Mouse (Mus musculus): ENCODE measurements around the gene Hyal2. TPM values are rescaled to one million over a fixed set of nuclear protein-coding genes. Genes with fewer than 3 reads are reported as not detected.

Gene Hyal2
- polyA plus RNA-seq, 1 experiment, result 34.2 TPM

DNA sequence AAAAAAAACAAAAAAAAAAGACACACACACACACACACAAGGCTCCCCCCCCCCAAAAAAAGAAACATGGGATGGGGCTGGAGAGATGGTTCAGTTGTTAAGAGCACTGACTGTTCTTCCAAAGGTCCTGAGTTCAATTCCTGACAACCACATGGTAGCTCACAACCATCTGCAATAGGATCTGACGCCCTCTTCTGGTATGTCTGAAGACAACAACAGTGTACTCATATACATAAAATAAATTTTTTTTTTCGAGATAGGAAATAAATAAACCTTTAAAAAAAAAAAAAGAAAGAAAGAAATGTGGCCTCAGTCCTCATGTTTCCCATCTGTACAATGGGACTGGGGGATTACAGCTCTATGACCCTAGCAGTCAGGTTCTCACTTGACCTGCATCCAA lies 49.7 kb downstream of the Hyal2 start:
- Histone ChIP-seq H3K36me3 (ENCODE audit: control insufficient read depth, insufficient read depth) (peaks cover 22% of the 10 kb centered on the region), H3K4me2 (ENCODE audit: low read depth) (no peak overlapping the region), H3K4me3 (no peak overlapping the region), H3K27me3 (ENCODE audit: control insufficient read depth, insufficient read depth, insufficient read length) (no peaks in the 10 kb centered on the region), H3ac (ENCODE audit: control insufficient read depth, insufficient read length) (no peak overlapping the region), H3K79me2 (ENCODE audit: control insufficient read depth, insufficient read depth) (peaks cover 5% of the 10 kb centered on the region)
- TF ChIP-seq USF1 (IDR thresholded peaks at IDR 0.05; ENCODE audit: low read depth), result no peak
- no peak for TF ChIP-seq SRF (IDR thresholded peaks at IDR 0.05; ENCODE audit: control insufficient read depth, insufficient read length, low read depth)
- TF ChIP-seq POLR2AphosphoS2 (IDR thresholded peaks at IDR 0.05; ENCODE audit: insufficient read length, low read depth), result no peak

DNA sequence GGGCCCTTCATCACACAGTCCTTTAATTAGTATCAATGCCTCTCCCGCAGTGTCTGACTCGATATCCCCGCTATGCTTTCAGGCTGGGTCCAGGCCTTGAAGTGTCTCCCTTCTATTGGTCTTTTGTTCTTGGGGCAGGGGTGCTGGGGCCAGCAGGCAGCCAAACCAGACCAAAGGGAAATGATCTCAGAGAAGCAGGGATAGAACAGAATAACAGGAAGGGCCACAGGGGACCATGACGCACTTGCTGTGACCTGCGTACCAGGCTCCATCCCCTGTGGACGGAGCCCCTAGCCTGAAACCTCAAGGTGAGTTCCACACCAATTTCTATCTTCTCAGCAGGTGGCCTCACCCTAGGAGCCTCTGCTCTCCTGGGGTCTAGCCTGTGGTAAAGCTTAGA lies 50.4 kb downstream of the Hyal2 start:
- no peak overlapping the region for H3ac ChIP-seq (ENCODE audit: control insufficient read depth, insufficient read length)
- H3K36me3 ChIP-seq (ENCODE audit: control insufficient read depth, insufficient read depth), result peaks cover 23% of the 10 kb centered on the region
- no peak overlapping the region for H3K4me3 ChIP-seq
- no peaks in the 10 kb centered on the region for H3K27me3 ChIP-seq (ENCODE audit: control insufficient read depth, insufficient read depth, insufficient read length)
- TF ChIP-seq E2F4 (IDR thresholded peaks at IDR 0.05; ENCODE audit: insufficient read depth), result no peak
- no peak for TF ChIP-seq USF1 (IDR thresholded peaks at IDR 0.05; ENCODE audit: low read depth)
- TF ChIP-seq TCF12 (IDR thresholded peaks at IDR 0.05; ENCODE audit: insufficient read depth, poor library complexity, severe bottlenecking), result no peak
- no peak overlapping the region for H3K4me2 ChIP-seq (ENCODE audit: low read depth)
- H3K79me2 ChIP-seq (ENCODE audit: control insufficient read depth, insufficient read depth), result peaks cover 11% of the 10 kb centered on the region

DNA sequence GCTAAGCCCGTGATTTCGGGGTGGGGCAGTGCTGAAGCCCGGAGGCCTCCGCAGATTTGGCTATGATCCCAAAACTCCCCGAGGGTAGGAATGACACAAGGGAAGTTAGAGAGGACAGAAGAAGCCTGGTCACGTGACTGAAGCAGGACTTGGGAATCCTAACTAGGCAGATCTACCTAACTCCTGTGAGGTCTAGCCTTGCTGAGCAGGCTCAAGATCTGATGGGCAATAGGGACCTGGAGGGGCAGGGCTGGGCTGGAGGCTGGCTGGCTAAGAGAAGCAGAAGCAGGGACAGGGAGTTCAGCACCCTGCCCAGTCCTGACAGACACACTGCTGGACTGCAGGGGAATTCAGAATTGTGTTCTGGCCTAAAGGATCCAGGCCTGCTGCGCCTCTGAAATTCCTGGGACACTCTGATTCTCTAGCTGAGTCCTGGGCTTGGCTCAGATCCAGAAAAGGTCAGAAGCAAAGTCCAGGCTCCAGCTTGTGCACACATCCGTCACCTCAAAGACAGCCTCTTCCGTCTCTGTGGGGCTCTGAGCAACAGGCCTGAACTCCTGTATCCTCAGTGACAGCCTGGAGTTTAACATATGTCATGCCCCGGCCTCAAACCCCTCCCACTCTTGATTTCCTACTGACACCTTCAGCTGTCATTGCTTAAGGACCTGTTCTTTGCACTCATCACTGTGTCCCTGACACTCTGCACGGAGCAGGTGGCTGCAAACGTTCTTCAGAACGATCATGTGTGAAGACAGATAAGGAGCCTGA lies 51.2 kb downstream of the Hyal2 start:
- no peaks in the 10 kb centered on the region for H3K27me3 ChIP-seq (ENCODE audit: control insufficient read depth, insufficient read depth, insufficient read length)
- peak overlapping the region; percentile 15 for H3K4me2 ChIP-seq (ENCODE audit: low read depth)
- TF ChIP-seq USF1 (IDR thresholded peaks at IDR 0.05; ENCODE audit: low read depth) (peak; percentile 39), MAX (IDR thresholded peaks at IDR 0.05; ENCODE audit: low read depth) (no peak), MYOD1 (IDR thresholded peaks at IDR 0.05; ENCODE audit: control insufficient read depth in 1 of 3, insufficient read length in 2 of 3, low read depth in 2 of 3) (no peak)
- H3K79me2 ChIP-seq (ENCODE audit: control insufficient read depth, insufficient read depth), result peaks cover 20% of the 10 kb centered on the region
- H3K4me3 ChIP-seq, result no peak overlapping the region
- no peak overlapping the region for H3ac ChIP-seq (ENCODE audit: control insufficient read depth, insufficient read length)
- peaks cover 29% of the 10 kb centered on the region for H3K36me3 ChIP-seq (ENCODE audit: control insufficient read depth, insufficient read depth)

DNA sequence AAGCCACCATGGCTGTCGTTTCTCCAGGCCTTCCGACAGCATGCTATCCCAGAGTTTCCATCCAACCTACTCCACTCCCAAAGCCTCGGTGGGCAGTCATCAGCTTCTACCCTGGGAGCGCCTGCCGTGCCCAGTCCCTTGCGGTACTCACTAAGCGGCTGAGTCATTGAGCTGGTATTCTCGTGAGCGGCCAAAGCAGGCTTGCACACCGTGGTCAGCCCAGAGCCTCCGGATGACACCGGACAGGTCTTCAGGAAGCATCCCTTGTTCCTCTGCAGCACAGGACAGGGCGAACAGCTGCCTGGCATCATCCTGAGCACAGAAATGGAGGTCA lies 51.8 kb downstream of the Hyal2 start:
- Histone ChIP-seq H3K27me3 (ENCODE audit: control insufficient read depth, insufficient read depth, insufficient read length) (no peaks in the 10 kb centered on the region), H3K4me2 (ENCODE audit: low read depth) (no peak overlapping the region), H3K79me2 (ENCODE audit: control insufficient read depth, insufficient read depth) (peaks cover 26% of the 10 kb centered on the region), H3ac (ENCODE audit: control insufficient read depth, insufficient read length) (no peak overlapping the region), H3K4me3 (no peak overlapping the region), H3K36me3 (ENCODE audit: control insufficient read depth, insufficient read depth) (peaks cover 28% of the 10 kb centered on the region)
- TF ChIP-seq MYOG (IDR thresholded peaks at IDR 0.05; ENCODE audit: control insufficient read depth in 1 of 3, insufficient read depth in 1 of 3, insufficient read length in 2 of 3, low read depth in 2 of 3) (peak in 1 of 3 experiments; percentile 2), USF1 (IDR thresholded peaks at IDR 0.05; ENCODE audit: low read depth) (no peak)

DNA sequence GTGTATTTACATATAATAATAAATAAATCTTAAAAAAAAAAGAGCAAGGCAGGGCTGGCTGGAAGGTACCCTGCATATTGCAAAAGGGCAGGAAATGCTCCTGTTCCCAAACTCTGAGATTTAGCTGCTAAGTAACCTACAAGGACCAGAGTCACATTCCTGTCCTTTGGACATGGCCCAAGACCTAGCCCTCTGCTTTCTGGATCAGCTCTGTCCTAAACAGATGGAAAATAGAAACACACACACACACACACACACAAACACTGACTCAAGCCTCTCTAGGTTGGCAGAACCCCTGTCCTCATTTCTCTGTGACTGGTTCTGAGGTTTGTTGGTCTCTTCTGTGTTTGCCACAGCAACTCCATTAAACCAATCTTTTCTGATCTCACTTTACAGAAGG lies 53.2 kb downstream of the Hyal2 start:
- H3K4me3 ChIP-seq, result no peak overlapping the region
- H3K36me3 ChIP-seq (ENCODE audit: control insufficient read depth, insufficient read depth), result peaks cover 16% of the 10 kb centered on the region
- peaks cover 39% of the 10 kb centered on the region for H3K79me2 ChIP-seq (ENCODE audit: control insufficient read depth, insufficient read depth)
- no peak overlapping the region for H3ac ChIP-seq (ENCODE audit: control insufficient read depth, insufficient read length)
- TF ChIP-seq MYOG (IDR thresholded peaks at IDR 0.05; ENCODE audit: control insufficient read depth in 1 of 3, insufficient read depth in 1 of 3, insufficient read length in 2 of 3, low read depth in 2 of 3), result no peak
- TF ChIP-seq E2F4 (IDR thresholded peaks at IDR 0.05; ENCODE audit: insufficient read depth), result no peak
- TF ChIP-seq USF1 (IDR thresholded peaks at IDR 0.05; ENCODE audit: low read depth), result no peak
- no peak for TF ChIP-seq REST (IDR thresholded peaks at IDR 0.05; ENCODE audit: insufficient read depth, insufficient read length)
- TF ChIP-seq SRF (IDR thresholded peaks at IDR 0.05; ENCODE audit: control insufficient read depth, insufficient read length, low read depth), result no peak
- no peak for TF ChIP-seq POLR2A (IDR thresholded peaks at IDR 0.05; ENCODE audit: insufficient read length, low read depth)
- TF ChIP-seq MAX (IDR thresholded peaks at IDR 0.05; ENCODE audit: low read depth), result no peak
- no peak for TF ChIP-seq POLR2AphosphoS2 (IDR thresholded peaks at IDR 0.05; ENCODE audit: insufficient read length, low read depth)
- TF ChIP-seq TCF3 (IDR thresholded peaks at IDR 0.05; ENCODE audit: insufficient read length, low read depth), result no peak
- TF ChIP-seq TCF12 (IDR thresholded peaks at IDR 0.05; ENCODE audit: insufficient read depth, poor library complexity, severe bottlenecking), result no peak
- no peak for TF ChIP-seq CEBPB (IDR thresholded peaks at IDR 0.05; ENCODE audit: insufficient read depth, poor library complexity, severe bottlenecking)
- no peak for TF ChIP-seq MYOD1 (IDR thresholded peaks at IDR 0.05; ENCODE audit: control insufficient read depth in 1 of 3, insufficient read length in 2 of 3, low read depth in 2 of 3)
- no peaks in the 10 kb centered on the region for H3K27me3 ChIP-seq (ENCODE audit: control insufficient read depth, insufficient read depth, insufficient read length)
- no peak overlapping the region for H3K4me2 ChIP-seq (ENCODE audit: low read depth)

Other genes starting within 250 kb of the Hyal2 start
- gene Hemk1, start 229.6 kb upstream of the Hyal2 start, polyA plus RNA-seq (2012; fragmentation: generic; extraction: Trizol), result 17.7 TPM
- 0.38 TPM for gene 6430571L13Rik, start 227.3 kb upstream of the Hyal2 start, polyA plus RNA-seq (2012; fragmentation: generic; extraction: Trizol)
- 0.50 TPM for gene Cacna2d2, start 168.3 kb upstream of the Hyal2 start, polyA plus RNA-seq (2012; fragmentation: generic; extraction: Trizol)
- gene Tmem115, start 34.0 kb upstream of the Hyal2 start, polyA plus RNA-seq (2012; fragmentation: generic; extraction: Trizol), result 43.4 TPM
- 18.8 TPM for gene Cyb561d2, start 25.8 kb upstream of the Hyal2 start, polyA plus RNA-seq (2012; fragmentation: generic; extraction: Trizol)
- gene Nprl2, start 25.7 kb upstream of the Hyal2 start, polyA plus RNA-seq (2012; fragmentation: generic; extraction: Trizol), result 24.6 TPM
- 0.52 TPM for gene Zmynd10, start 20.6 kb upstream of the Hyal2 start, polyA plus RNA-seq (2012; fragmentation: generic; extraction: Trizol)
- gene Rassf1, start 16.4 kb upstream of the Hyal2 start, polyA plus RNA-seq (2012; fragmentation: generic; extraction: Trizol), result 59.3 TPM
- gene Tusc2, start 4.7 kb upstream of the Hyal2 start, polyA plus RNA-seq (2012; fragmentation: generic; extraction: Trizol), result 25.0 TPM
- 3.3 TPM for gene Hyal1, start 9.0 kb downstream of the Hyal2 start, polyA plus RNA-seq (2012; fragmentation: generic; extraction: Trizol)
- 13.8 TPM for gene Naa80, start 10.9 kb downstream of the Hyal2 start, polyA plus RNA-seq (2012; fragmentation: generic; extraction: Trizol)
- gene Hyal3, start 12.9 kb downstream of the Hyal2 start, polyA plus RNA-seq (2012; fragmentation: generic; extraction: Trizol), result 0.43 TPM
- 29.4 TPM for gene Ifrd2, start 19.7 kb downstream of the Hyal2 start, polyA plus RNA-seq (2012; fragmentation: generic; extraction: Trizol)
- 59.9 TPM for gene Sema3b, start 41.3 kb downstream of the Hyal2 start, polyA plus RNA-seq (2012; fragmentation: generic; extraction: Trizol)
- 499 TPM for gene Gnai2, start 67.4 kb downstream of the Hyal2 start, polyA plus RNA-seq (2012; fragmentation: generic; extraction: Trizol)
- gene Slc38a3, start 101.6 kb downstream of the Hyal2 start, polyA plus RNA-seq (2012; fragmentation: generic; extraction: Trizol), result 0.06 TPM
- gene Gnat1, start 111.8 kb downstream of the Hyal2 start, polyA plus RNA-seq (2012; fragmentation: generic; extraction: Trizol), result not detected
- gene Sema3f, start 142.5 kb downstream of the Hyal2 start, polyA plus RNA-seq (2012; fragmentation: generic; extraction: Trizol), result 1.4 TPM
- gene Rbm5, start 203.1 kb downstream of the Hyal2 start, polyA plus RNA-seq (2012; fragmentation: generic; extraction: Trizol), result 37.6 TPM

Data from myocyte (in vitro differentiated cells).